Mouse (Mus musculus) testis, postnatal 10 days (tissue): ENCODE data around the gene Serpina10.
"Not testable (repeated sequence)": the region's sequence is repeated elsewhere in the genome, so short reads cannot be mapped to it uniquely, and the experiment has no call there.

ENCODE experiments used
- DNase-seq: peaks from one replicate; pipeline ENCODE4 v3.0.0; 2021; ENCODE audit warnings: low spot score

Serpina10 gene

GRCm38 (mm10) chr12:103631203-103631612 is at the start of gene Serpina10:
Serpina10 (minus strand) TSS chr12:103631444.
- DNase-seq: no peak

- not testable (repeated sequence) for DNase-seq
Measured at GRCm38 (mm10) chr12:103679853-103680252, 48.6 kb upstream of the Serpina10 start.

- DNase-seq: no peak
Measured at GRCm38 (mm10) chr12:103676039-103676438, 44.8 kb upstream of the Serpina10 start, which contains the start of gene Serpina16. Serpina16 (minus strand) TSS chr12:103676139.

GRCm38 (mm10) chr12:103673179-103673578 is 41.9 kb upstream of the Serpina10 start:
- DNase-seq: no peak

- DNase-seq: no peak
Measured at GRCm38 (mm10) chr12:103671483-103671882, 40.2 kb upstream of the Serpina10 start.

- no peak for DNase-seq
Measured at GRCm38 (mm10) chr12:103670964-103671363, 39.7 kb upstream of the Serpina10 start.

- no peak for DNase-seq
Measured at GRCm38 (mm10) chr12:103670344-103670743, 39.1 kb upstream of the Serpina10 start.

- no peak for DNase-seq
Measured at GRCm38 (mm10) chr12:103665286-103665685, 34.0 kb upstream of the Serpina10 start.

- not testable (repeated sequence) for DNase-seq
Measured at GRCm38 (mm10) chr12:103662053-103662452, 30.8 kb upstream of the Serpina10 start.

- DNase-seq: no peak
Measured at GRCm38 (mm10) chr12:103660076-103660475, 28.8 kb upstream of the Serpina10 start.

- no peak for DNase-seq
Measured at GRCm38 (mm10) chr12:103659171-103659570, 27.9 kb upstream of the Serpina10 start.

GRCm38 (mm10) chr12:103657991-103658390 is 26.7 kb upstream of the Serpina10 start:
- DNase-seq: no peak

GRCm38 (mm10) chr12:103656848-103657626 is 25.8 kb upstream of the Serpina10 start, which contains the start of gene Serpina6:
Serpina6 (minus strand) TSS chr12:103657212.
- DNase-seq: no peak

- no peak for DNase-seq
Measured at GRCm38 (mm10) chr12:103655123-103656044, 24.1 kb upstream of the Serpina10 start.

GRCm38 (mm10) chr12:103653836-103654235 is 22.6 kb upstream of the Serpina10 start:
- DNase-seq: no peak

- no peak for DNase-seq
Measured at GRCm38 (mm10) chr12:103646314-103646713, 15.1 kb upstream of the Serpina10 start.

GRCm38 (mm10) chr12:103644601-103645000 is 13.4 kb upstream of the Serpina10 start:
- DNase-seq: no peak

GRCm38 (mm10) chr12:103643818-103644217 is 12.6 kb upstream of the Serpina10 start:
- DNase-seq: no peak

GRCm38 (mm10) chr12:103643336-103643735 is 12.1 kb upstream of the Serpina10 start:
- DNase-seq: peak; percentile 95

- no peak for DNase-seq
Measured at GRCm38 (mm10) chr12:103635846-103636245, 4.6 kb upstream of the Serpina10 start.

- no peak for DNase-seq
Measured at GRCm38 (mm10) chr12:103634430-103634829, 3.2 kb upstream of the Serpina10 start.

GRCm38 (mm10) chr12:103616860-103617261 is 14.4 kb downstream of the Serpina10 start:
- DNase-seq: no peak

GRCm38 (mm10) chr12:103615734-103616133 is 15.5 kb downstream of the Serpina10 start:
- no peak for DNase-seq
